Mouse (Mus musculus): ENCODE measurements around the gene Slc9a9.

The Slc9a9 gene

DNA sequence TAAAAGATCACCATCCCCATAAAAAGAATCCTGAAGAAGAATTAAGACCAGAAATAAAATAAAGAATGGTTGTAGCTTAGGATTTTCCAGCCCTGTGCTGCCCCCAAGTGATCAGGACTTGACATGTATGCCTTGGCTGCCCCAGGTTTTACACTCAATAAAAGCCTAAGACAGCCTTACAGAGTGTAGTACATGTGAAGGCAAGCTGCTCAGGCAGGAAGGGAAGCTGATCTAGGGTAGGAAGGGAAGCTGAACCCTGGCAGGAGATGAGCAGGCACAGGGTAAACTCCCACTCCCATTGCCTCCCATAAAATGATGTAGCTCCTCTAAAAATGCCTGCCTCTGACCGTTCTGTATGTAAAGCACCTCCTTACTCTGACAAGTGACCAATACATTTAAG, 30.8 kb downstream of the Slc9a9 start:
- TF ChIP-seq GATA4 (IDR thresholded peaks at IDR 0.05; ENCODE audit: insufficient replicate concordance, low read length), result no peak

DNA sequence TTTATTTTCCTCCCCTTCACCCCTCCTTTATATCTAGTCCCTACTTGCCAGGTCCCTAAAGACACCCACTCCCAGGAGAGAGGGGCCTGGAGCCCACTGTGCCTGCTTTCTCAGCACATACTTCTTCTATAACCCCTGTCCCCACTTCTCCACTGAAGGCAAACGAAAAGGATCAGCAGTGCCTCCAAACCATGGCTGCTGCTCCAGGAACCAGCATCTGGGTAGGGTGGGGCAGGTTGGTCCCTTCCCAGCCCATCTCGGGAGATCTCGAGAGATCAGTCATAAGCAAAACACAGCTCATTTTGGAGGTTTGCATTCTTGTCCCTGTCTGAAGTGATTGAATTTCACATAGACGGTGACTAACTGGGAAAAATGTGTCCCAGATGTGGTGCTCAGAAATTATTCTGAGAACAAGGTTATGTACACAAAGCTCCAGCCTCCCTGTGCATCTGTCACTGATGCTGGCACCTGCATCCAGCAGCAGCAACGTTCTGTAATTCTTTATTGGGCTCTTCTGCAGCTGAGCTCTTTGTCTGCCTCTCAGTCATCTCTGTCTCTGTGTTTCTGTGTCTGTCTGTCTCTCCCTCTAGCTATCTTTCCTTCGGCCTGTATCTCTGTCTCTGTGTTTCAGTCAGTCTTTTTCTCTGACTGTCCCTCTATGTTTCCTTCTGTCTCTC, 31.6 kb downstream of the Slc9a9 start:
- no peak for TF ChIP-seq GATA4 (IDR thresholded peaks at IDR 0.05; ENCODE audit: insufficient replicate concordance, low read length)

DNA sequence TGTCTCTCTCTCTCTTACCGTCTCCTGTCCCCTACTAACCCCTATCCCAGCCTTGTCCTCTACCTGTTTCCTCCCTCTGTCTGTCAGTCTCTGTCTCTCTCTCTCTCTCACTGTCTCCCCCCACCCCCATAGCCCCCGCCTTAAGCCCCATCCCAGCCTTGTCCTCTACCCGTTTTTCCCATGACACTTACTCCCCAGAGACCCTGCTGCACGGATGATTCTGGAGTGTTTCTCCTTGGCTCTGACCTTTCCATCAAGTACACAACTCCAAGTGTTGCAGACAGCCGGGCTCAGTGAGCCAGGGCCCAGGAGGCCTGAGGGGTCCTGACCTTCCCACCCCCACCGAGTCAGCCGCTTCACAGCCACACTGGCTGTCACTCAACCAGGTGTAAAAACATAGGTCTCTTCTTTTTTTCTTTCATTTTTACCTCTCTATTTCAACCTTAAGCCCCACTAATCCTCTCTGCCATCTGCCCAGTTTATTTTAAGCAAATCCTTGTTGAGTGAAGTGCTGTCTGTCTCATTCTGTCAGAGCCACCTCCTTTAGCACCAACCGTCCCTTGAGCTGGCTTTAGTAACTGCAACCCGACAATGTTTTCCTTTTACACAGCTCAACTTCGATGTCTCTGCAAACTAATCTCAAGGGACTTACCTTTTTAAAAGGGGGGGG, 32.4 kb downstream of the Slc9a9 start:
- no peak for TF ChIP-seq GATA4 (IDR thresholded peaks at IDR 0.05; ENCODE audit: insufficient replicate concordance, low read length)

DNA sequence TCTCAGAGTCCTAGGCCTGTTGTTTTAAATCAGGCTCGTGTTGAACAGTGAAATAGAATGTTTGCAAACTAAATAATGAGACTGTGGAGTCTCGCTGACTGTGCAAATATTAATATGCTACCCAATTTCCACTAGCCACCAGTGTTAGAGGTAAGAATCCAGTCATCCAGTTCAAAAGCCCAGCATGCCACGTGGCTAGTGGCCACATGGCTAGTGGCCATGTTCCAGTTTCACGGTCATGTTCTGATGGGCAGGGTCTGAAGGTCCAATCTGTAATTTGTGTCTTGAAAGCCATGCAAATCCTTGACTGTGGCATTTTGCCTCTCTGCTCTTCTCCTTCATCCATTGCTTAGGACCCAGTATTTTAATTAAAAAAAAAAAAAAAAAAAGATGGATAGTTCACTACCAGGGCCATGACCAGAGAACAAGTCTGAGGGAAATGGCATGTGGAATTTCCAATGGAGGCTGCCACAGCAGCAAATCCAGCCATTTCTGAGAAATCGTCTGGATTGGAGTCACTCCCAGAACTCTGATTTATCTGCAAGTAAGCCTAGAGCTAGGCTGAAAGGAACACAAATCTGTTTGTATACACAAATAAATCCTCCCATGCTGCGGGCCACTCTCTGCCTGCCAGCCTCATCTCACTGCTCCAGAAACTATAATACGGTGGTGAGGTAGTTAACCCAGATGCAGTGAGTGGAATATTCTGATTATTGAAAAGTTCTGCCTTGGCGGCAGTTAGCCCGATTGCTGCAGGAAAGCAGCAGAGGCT, 35.5 kb downstream of the Slc9a9 start:
- no peak for TF ChIP-seq GATA4 (IDR thresholded peaks at IDR 0.05; ENCODE audit: insufficient replicate concordance, low read length)

DNA sequence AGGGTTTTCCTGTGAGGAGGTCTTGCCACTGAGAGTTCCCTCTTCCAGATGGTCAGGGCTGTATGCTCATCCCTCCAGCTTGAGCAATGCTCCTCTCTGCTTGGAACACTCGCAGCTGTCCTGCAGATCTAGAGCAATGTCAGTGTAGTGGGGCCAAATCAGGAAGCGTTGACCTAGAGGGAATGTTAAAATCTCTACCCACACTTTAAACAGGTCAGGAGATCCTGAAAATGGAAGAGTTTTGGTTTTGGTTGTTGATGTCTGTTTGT, 36.0 kb downstream of the Slc9a9 start:
- TF ChIP-seq GATA4 (IDR thresholded peaks at IDR 0.05; ENCODE audit: insufficient replicate concordance, low read length), result no peak

DNA sequence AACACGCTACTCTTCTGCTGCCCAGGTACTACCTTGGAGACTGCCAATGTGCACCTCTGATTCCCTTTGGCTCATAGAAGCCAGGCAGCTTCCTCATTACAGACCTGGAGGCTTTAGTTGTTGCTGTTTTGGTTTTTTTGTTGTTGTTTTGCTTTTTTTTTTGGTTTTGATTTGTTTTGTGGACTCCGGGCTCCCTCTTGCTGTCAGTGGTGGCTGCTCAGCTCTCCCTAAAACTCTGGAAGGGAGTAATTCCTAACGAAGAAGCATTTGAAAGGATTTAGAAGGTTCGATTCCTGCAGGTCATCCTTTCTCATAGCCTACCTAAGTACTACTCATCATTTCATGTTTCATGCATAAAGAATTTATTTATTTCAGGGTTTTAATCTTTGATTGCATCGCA, 42.4 kb downstream of the Slc9a9 start:
- no peak for TF ChIP-seq GATA4 (IDR thresholded peaks at IDR 0.05; ENCODE audit: insufficient replicate concordance, low read length)

DNA sequence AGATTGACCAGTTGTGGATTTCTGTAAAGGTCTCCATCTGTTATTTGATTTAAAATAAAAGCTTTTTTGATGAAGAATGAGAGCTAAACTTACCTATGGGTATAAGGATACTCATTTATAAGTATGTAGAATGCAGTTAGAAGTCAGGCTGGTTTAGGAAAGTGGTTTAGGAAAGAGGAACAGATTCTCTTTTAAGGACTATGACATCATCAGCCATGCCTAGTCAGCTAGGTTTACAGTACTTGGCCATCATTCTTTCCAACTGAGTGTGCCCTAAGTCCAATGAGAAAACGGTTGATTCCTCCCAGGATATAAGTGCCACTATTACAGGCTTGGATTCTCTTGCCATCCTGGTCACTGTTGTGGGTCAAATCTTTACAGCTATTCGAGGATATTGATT, 47.0 kb downstream of the Slc9a9 start:
- no peak for TF ChIP-seq GATA4 (IDR thresholded peaks at IDR 0.05; ENCODE audit: insufficient replicate concordance, low read length)

DNA sequence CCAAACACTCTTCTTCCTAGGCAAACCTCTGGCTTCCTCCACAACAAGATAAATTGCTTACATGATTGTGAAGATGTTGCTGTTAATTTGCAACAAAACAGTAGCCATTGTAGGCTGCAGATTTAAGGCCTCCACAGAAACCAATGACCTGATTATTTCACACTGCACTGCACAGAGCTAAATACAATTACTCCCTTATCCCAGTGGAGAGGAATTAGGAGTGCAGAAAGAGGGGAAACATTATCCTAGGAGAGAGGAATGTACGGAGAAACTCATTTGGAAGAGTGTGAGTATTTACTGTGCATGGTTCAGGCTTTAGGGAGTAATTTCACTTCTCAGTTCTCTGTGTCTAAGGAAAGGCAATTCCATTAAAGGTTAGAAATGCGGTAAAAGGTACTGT, 53.9 kb downstream of the Slc9a9 start:
- no peak for TF ChIP-seq GATA4 (IDR thresholded peaks at IDR 0.05; ENCODE audit: insufficient replicate concordance, low read length)

DNA sequence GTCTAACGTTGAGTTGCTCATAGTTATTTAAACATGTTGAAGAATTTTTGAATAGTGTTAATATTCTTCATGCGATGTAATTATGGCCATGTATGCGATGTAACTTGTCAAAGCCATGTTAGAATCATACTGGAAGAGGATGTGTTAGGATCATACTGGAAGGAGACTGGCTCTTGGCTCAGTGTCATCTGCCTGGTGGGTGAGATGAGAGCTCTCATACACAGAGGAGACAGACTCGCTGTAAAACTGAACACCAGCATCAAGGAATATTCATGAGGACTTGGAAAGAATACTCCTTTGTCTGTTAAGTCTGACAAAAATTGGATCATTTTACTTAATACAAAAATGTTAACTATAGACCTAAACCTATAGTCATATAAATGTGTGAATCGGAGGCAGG, 55.4 kb downstream of the Slc9a9 start:
- TF ChIP-seq GATA4 (IDR thresholded peaks at IDR 0.05; ENCODE audit: insufficient replicate concordance, low read length), result no peak

DNA sequence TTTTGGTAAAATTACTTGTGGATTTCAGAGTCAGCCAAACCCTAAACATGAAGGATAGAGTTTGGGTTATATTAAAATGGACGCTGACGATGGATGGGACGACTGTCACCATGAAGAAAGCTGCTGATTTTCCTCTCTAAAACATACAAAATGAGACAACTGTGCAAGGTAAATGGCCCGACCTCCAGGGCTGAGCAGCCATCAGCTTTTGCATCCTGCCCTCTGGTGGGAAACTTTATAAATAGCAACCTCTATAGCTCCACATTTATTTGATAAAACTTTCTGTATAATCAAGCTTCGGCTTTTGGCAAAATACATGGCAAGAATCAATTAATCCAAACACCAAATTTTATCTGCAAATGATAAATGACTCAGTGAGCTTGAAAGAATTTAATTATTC, 57.7 kb downstream of the Slc9a9 start:
- TF ChIP-seq GATA4 (IDR thresholded peaks at IDR 0.05; ENCODE audit: insufficient replicate concordance, low read length), result no peak

DNA sequence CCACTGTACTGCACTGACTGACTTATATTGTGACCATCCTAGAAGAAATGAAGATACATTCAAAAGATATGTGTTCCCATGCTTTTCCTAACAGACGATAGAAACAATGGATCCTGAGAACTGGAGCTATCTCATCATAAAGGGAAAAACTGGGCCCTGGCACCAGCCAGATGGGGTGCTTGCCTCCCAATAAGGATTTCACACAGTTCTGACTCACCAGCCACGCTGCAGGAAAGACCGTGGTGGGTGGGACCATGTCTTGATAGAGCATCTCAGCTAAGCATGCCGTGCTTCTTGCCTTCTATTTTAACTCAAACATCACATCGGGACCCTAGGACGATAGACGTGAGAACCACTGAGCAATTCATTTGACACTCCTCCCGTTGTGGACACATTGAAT, 60.7 kb downstream of the Slc9a9 start:
- TF ChIP-seq GATA4 (IDR thresholded peaks at IDR 0.05; ENCODE audit: insufficient replicate concordance, low read length), result no peak

DNA sequence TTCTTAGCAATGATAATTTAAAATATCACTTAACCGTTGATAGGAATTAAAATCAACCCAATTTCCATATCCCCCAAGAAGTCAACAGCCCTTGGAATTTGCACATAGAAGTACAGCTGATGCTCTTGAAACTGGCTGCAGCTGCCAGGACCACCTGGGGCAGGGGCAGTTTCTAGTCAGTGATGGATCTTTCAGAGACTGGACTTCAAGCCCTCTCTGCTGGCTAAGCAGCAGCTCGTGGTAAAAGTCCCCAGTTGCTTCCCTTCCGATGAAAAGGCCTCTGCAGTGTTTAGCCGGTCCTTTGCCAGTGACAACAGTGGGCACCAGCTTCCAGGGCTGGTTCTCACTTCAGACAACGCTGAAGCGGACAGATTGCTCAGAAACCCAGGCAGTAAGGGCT, 62.4 kb downstream of the Slc9a9 start:
- TF ChIP-seq GATA4 (IDR thresholded peaks at IDR 0.05; ENCODE audit: insufficient replicate concordance, low read length), result no peak

DNA sequence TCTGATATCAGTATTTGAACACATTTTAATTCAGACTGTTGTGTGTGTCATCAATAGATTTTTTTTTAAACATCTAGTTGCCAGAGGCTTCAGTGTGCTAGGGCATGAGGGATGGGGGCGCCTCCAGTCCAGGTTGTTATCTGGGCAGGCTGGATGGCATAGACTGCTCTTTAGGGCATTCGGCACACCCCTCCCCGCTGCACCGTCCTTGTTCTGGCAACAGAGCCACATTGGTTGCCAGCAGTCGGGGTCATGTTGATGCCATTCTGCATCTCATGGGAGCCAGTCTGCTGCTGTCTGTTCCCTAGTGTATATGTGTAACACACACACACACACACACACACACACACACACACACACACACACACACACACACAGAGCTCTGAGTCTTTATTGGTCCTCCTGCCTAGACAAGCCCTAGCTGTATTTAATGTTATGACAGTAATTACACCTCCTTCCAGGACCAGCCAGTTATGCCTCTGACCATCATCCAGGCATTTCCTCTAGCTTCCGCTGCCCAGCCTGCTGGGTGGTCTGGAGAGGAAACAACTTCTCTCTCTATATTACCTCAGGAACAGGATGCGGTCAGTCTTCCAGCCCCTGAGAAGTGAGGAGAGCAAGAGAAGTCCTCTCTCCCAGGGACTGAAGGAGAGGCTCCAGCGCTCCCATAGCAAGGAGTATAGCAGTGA, 63.0 kb downstream of the Slc9a9 start:
- no peak for TF ChIP-seq GATA4 (IDR thresholded peaks at IDR 0.05; ENCODE audit: insufficient replicate concordance, low read length)

DNA sequence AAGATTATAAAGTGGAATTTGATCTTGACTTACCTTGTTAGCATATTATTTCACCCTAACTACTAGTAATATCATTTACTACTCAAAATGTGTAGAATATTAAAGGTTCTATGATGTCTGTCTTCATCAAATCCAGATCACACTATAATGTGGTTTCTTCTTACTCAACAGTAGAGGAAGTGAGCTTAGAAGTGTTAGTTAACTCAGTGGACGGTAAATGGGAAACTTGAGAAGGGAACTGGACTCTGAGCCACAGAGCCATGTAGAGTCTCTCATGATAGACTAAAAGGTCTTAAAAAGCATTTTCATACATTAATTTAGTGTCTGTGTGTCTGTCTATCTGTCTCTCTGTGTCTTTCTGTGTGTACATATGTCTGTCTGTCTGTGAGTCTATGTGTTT, 64.6 kb downstream of the Slc9a9 start:
- no peak for TF ChIP-seq GATA4 (IDR thresholded peaks at IDR 0.05; ENCODE audit: insufficient replicate concordance, low read length)

DNA sequence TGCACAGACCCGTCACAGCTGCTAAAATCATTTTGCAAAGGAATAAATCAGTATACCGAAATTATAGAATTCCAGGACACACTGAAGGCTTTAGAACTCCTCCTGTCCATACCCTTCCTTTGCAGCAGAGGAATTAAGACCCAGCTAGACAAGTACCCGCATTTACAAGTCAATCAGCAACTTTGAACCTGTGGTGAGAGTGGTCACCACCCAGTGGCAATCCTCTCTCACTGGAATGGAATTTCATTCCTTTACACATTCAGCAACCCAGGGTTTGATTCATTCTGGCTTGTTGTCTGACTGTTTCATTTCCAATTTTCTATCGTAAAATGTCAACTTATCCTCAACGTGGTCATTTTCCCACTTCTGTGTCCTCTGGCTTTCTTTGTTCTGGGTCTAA, 67.5 kb downstream of the Slc9a9 start:
- TF ChIP-seq GATA4 (IDR thresholded peaks at IDR 0.05; ENCODE audit: insufficient replicate concordance, low read length), result no peak

Measured in liver, adult (tissue).